Mouse (Mus musculus) midbrain, embryonic 16.5 days (tissue): ENCODE results near the gene Casp3. TPM values are rescaled to one million over a fixed set of nuclear protein-coding genes. Genes with fewer than 3 reads are reported as not detected.

ENCODE experiments used
- ATAC-seq: fragments of 200-750 bp; cut with Nextera tagmentation; 2 replicates; pipeline ENCODE4 v1.8.0; 2017; ENCODE audit warnings: moderate TSS enrichment
- H3K27ac ChIP-seq: fragments of 300-500 bp; sonication (generic); 2 replicates; pipeline ENCODE4 v1.5.1; 2014; ENCODE audit warnings: mild to moderate bottlenecking, low read length, mixed read lengths
- H3K27me3 ChIP-seq: fragments of 300-500 bp; sonication (generic); 2 replicates; pipeline ENCODE4 v1.6.1; 2014; ENCODE audit warnings: low read depth, low read length, mixed read lengths; ENCODE audit not compliant: control insufficient read depth, insufficient read depth
- H3K36me3 ChIP-seq: fragments of 300-500 bp; sonication (generic); 2 replicates; pipeline ENCODE4 v1.6.1; 2014; ENCODE audit warnings: mild to moderate bottlenecking, low read length, moderate library complexity, mixed read lengths; ENCODE audit not compliant: control insufficient read depth, insufficient read depth
- H3K4me1 ChIP-seq: fragments of 300-500 bp; sonication (generic); 2 replicates; pipeline ENCODE4 v1.6.1; 2014; ENCODE audit warnings: mild to moderate bottlenecking, low read length, mixed read lengths; ENCODE audit not compliant: control insufficient read depth, insufficient read depth
- H3K4me2 ChIP-seq: fragments of 300-500 bp; sonication (generic); 2 replicates; pipeline ENCODE4 v1.6.1; 2014; ENCODE audit warnings: mild to moderate bottlenecking, low read length, mixed read lengths
- H3K4me3 ChIP-seq: fragments of 300-500 bp; sonication (generic); 2 replicates; pipeline ENCODE4 v1.5.1; 2014; ENCODE audit warnings: low read depth, mild to moderate bottlenecking, low read length, moderate library complexity, mixed read lengths
- H3K9ac ChIP-seq: fragments of 300-500 bp; sonication (generic); 2 replicates; pipeline ENCODE4 v1.6.1; 2014; ENCODE audit warnings: low read depth, low read length, mixed read lengths
- H3K9me3 ChIP-seq: fragments of 300-500 bp; sonication (generic); replicated peaks from 2 replicates; pipeline ENCODE4 v1.6.1; 2014; ENCODE audit warnings: mild to moderate bottlenecking, low read length, mixed read lengths; ENCODE audit not compliant: control insufficient read depth, poor library complexity, severe bottlenecking
- WGBS: fragments of 180-500 bp; shearing (Covaris S2); extraction: QIAGEN DNeasy Blood & Tissue Kit; methylation state at CpG from one replicate; pipeline ENCODE4 v1.1.7; 2014; 5-methylcytosine and 5-hydroxymethylcytosine counted together
- polyA plus RNA-seq: library from polyadenylated mRNA; unstranded; fragments of >200 nt; fragmentation: Nextera tagmentation; extraction: Ambion mirVana; gene quantifications from 2 replicates; pipeline ENCODE4 v1.2.1, GENCODE M21; 2015

Gene Casp3
- polyA plus RNA-seq, 1 experiment from 2014 or later = 275 TPM

- Histone ChIP-seq H3K4me2 (peak overlapping the region; percentile 70), H3K9ac (peak overlapping the region; percentile 94), H3K9me3 (no peaks in the 10 kb centered on the region), H3K4me3 (peak overlapping the region; percentile 91), H3K27me3 (no peaks in the 10 kb centered on the region), H3K36me3 (no peaks in the 10 kb centered on the region), H3K27ac (peak overlapping the region; percentile 95), H3K4me1 (peaks cover 26% of the 10 kb centered on the region)
- under 1% methylated on average over 38 of the region's 38 CpGs for WGBS
- ATAC-seq = peak; percentile 71
Measured at GRCm38 (mm10) chr8:46617690-46618620, 864 bp downstream of the Casp3 start.

GRCm38 (mm10) chr8:46618639-46619320 is 1.7 kb downstream of the Casp3 start:
- no peak for ATAC-seq
- peak overlapping the region; percentile 94 for H3K9ac ChIP-seq
- no peaks in the 10 kb centered on the region for H3K27me3 ChIP-seq
- H3K27ac ChIP-seq = peak overlapping the region; percentile 95; the same call in 1 of the 2 replicates
- no peaks in the 10 kb centered on the region for H3K36me3 ChIP-seq
- 2% methylated on average over 10 of the region's 10 CpGs for whole genome bisulfite sequencing
- no peaks in the 10 kb centered on the region for H3K9me3 ChIP-seq
- peak overlapping the region; percentile 70 for H3K4me2 ChIP-seq
- H3K4me3 ChIP-seq = peak overlapping the region; percentile 91
- H3K4me1 ChIP-seq = peaks cover 26% of the 10 kb centered on the region

- WGBS = 76% methylated on average over 9 of the region's 9 CpGs
- Histone ChIP-seq H3K9me3 (no peaks in the 10 kb centered on the region), H3K4me1 (peaks cover 23% of the 10 kb centered on the region), H3K36me3 (no peaks in the 10 kb centered on the region), H3K27ac (no peak overlapping the region), H3K4me2 (no peak overlapping the region), H3K4me3 (no peak overlapping the region), H3K27me3 (no peaks in the 10 kb centered on the region), H3K9ac (no peak overlapping the region)
- ATAC-seq = no peak
Measured at GRCm38 (mm10) chr8:46622446-46623270, 5.6 kb downstream of the Casp3 start.

DNA sequence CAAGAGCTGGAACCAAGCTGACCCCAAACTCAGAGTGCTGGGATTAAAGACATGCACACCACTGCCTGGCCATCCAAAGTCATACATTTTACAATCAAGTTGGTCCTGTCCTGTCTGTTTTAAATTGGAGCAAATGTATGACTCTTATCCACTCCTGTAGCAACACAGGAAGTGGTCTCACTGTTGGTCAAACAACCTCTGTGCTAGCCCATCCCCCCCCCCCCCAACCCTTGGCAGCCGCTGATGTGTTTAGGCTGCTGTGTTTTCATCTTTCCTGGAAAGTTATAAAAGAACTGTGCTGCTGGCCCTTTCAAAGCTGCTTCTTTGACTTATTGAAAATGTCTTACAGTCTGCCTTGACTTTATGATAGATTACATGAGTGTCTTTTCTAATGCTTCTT is 8.1 kb downstream of the Casp3 start:
- Histone ChIP-seq H3K4me1 (peaks cover 9% of the 10 kb centered on the region), H3K9ac (no peak overlapping the region), H3K4me3 (no peak overlapping the region), H3K4me2 (no peak overlapping the region), H3K27me3 (no peaks in the 10 kb centered on the region), H3K9me3 (no peaks in the 10 kb centered on the region), H3K36me3 (peaks cover 3% of the 10 kb centered on the region), H3K27ac (no peak overlapping the region)
- WGBS = 54% methylated on average over 1 of the region's 1 CpGs
- no peak for ATAC-seq

DNA sequence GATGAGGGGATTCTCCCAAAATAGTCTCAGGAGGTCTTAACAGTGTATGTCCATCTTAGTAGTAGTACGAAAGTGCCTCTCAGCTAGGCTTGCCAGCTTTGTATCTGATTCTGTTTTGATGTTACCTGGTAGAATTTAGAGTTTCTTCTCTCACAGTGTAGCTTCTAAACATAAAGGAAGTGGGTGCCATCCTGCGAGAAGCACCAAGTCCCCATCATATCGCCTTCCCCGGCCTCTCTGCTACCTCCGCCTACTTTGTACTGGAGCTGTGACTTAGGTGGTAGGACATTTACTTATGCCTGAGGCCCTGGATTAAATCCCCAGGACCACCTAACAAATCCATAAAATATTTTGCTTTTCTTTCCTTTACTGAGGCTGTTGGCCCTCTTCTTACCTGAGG is 9.6 kb downstream of the Casp3 start:
- no peak overlapping the region for H3K4me2 ChIP-seq
- no peak overlapping the region for H3K4me3 ChIP-seq
- no peak overlapping the region for H3K27ac ChIP-seq
- ATAC-seq = no peak
- no peaks in the 10 kb centered on the region for H3K9me3 ChIP-seq
- H3K9ac ChIP-seq = no peak overlapping the region
- 99% methylated on average over 5 of the region's 5 CpGs for WGBS
- peaks cover 6% of the 10 kb centered on the region for H3K36me3 ChIP-seq
- H3K4me1 ChIP-seq = peaks cover 9% of the 10 kb centered on the region
- H3K27me3 ChIP-seq = no peaks in the 10 kb centered on the region

GRCm38 (mm10) chr8:46627881-46628280 is 10.8 kb downstream of the Casp3 start:
- no peaks in the 10 kb centered on the region for H3K27me3 ChIP-seq
- H3K36me3 ChIP-seq = peaks cover 11% of the 10 kb centered on the region
- H3K4me1 ChIP-seq = peaks cover 6% of the 10 kb centered on the region
- no peak overlapping the region for H3K4me3 ChIP-seq
- H3K9me3 ChIP-seq = no peaks in the 10 kb centered on the region
- no peak overlapping the region for H3K9ac ChIP-seq
- H3K4me2 ChIP-seq = no peak overlapping the region
- no peak overlapping the region for H3K27ac ChIP-seq
- 79% methylated on average over 7 of the region's 7 CpGs for WGBS
- ATAC-seq = no peak

- Histone ChIP-seq H3K4me1 (peaks cover 6% of the 10 kb centered on the region), H3K36me3 (peaks cover 18% of the 10 kb centered on the region), H3K4me2 (no peak overlapping the region), H3K9me3 (no peaks in the 10 kb centered on the region), H3K4me3 (no peak overlapping the region), H3K27me3 (no peaks in the 10 kb centered on the region), H3K9ac (no peak overlapping the region), H3K27ac (no peak overlapping the region)
- 97% methylated on average over 1 of the region's 1 CpGs for WGBS
- no peak for ATAC-seq
Measured at GRCm38 (mm10) chr8:46628645-46629044, 11.6 kb downstream of the Casp3 start.

- H3K36me3 ChIP-seq = peaks cover 33% of the 10 kb centered on the region
- no peak for ATAC-seq
Measured at GRCm38 (mm10) chr8:46630422-46630821, 13.3 kb downstream of the Casp3 start.

More at GRCm38 (mm10) chr8:46630422-46630821, 13.3 kb downstream of the Casp3 start:
- no peaks in the 10 kb centered on the region for H3K4me1 ChIP-seq
- no peak overlapping the region for H3K4me2 ChIP-seq
- H3K27ac ChIP-seq = no peak overlapping the region
- H3K4me3 ChIP-seq = no peak overlapping the region
- H3K27me3 ChIP-seq = no peaks in the 10 kb centered on the region
- H3K9ac ChIP-seq = no peak overlapping the region
- H3K9me3 ChIP-seq = no peaks in the 10 kb centered on the region
- 95% methylated on average over 3 of the region's 3 CpGs for WGBS
